Mouse (Mus musculus) ES-CJ7 (cell line): Measurements from ENCODE around the gene Thsd4.

Experiments
- DNase-seq: peaks from one replicate; pipeline ENCODE4 v3.0.0; 2011; ENCODE audit warnings: low read depth, low spot score

Thsd4 gene

DNA sequence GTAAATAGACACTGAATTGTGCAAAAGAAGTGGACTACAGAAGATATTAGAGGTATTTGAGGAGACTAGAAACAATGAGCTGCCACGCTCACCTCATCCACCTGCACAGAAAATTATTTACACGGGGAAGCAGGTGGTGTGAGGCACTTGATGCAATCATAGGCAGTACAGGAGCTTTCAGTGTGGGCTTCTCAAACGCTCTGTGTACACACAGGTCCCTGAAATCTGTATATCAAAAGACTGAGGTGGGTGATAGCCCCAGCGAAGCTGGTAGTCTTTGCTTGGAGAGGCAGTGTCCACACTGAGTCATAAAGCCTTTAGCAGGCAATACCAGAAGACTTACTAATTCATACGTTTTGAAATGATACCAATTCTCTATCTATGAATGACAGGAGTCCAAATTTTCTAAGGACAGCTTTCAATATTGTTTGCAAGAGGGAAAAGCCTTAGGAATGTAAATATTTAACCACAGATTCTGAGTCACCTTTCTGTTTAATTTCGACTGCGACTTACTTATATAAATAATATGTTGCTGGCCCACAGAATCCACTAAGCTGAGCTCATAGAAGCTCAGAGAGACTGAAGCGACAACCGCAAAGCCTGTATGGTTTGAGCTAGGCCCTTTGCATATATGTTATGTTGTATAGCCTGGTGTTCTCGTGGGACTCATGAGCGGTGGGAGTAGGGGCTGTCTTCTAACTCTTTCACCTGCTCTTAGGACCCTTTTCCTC lies 369.8 kb downstream of the Thsd4 start:
- DNase-seq = no peak

DNA sequence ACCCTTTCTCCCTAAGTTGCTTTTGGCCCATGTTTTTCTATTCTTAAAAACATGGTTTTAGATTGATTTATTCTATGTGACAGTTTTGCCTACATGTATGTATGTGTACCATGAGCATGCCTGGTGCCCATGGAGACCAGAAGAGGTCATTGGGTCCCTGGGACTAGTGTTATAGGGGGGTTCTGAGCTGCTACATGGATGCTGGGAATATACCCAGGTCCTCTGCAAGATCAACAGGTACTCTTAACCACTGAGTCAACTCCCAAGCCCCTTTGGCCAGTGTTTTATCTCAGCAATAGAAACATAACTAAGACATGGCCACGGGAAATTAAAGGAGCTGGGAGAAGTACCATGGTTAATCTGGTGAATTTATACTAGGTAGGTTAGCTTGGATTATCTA lies 371.3 kb downstream of the Thsd4 start:
- no peak for DNase-seq

DNA sequence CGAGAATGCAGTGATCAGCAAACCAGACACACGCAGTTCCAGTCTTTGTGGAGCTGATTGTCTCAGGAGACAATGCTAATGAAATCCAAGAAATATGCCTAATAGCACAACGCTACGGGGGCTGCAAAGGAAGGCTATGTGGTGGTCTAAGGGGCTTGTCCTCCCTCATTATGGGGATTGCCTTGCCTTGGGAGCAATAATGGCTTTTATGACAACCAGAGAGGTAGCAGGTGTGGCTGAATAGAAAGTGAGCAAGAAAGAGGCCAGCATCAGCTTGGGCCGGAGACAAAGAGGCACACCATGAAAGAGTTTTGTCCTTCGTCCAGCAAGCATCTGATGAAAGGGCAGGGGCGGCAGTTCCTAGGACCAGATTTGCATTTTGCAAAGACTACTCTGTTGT lies 372.9 kb downstream of the Thsd4 start:
- DNase-seq = no peak

DNA sequence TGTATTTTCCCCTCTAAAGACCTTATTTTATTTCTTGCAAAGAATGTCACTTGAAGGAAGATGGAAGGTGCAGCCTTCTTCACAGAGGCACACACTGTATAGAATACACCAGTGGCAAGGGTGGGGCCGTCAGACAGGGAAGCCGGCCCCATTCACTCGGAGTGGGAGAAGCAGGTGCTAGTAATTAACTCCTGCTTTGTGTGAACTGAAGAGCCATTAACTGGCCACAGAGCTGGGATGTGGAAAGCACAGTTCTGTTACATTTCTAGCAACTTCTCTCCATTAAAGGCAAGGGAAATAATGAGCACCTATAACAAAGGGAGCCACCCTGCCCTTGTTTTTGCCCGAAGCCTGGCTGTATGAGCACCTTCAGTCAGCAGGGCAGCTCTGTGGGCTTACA lies 374.4 kb downstream of the Thsd4 start:
- no peak for DNase-seq

DNA sequence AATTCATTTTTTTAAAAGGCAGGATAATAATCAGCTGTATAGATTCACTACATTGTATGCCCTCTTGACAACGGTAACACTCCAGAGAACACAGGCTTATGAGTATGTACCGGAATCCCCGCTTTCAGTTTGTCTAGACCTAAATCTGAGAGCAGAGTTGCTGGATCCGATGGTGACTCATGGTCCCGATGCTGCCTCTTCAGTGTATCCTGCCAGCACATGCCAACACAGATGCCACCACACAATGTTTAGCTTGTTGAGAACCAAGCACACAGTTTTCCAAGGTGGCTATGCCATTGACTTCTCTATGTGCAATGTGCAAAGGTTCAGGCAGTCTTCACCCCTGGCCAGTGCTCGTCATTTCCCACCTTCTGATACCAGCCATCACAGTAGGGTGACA lies 378.0 kb downstream of the Thsd4 start:
- DNase-seq = no peak

DNA sequence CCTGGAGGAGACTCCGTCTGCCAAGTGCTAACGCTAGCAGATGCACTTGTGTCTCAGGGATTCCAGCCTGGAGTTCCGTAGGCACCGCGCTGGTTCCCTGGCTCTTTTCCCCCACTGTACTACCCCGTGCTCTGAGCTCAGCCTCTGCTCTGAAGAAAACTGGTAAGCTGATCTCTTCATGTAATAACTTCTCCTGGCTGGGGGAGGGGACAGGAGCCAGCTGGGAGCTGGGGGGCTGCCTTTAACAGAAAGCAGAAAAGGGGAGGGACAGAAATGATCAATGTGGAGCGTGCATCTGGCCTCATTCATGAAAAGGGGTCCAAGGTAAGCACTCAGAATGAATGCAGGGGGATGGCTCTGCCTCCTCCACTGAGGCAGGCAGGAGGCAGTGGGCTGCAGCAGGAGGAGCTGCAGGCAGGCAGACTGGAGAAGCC lies 380.7 kb downstream of the Thsd4 start:
- DNase-seq = no peak

DNA sequence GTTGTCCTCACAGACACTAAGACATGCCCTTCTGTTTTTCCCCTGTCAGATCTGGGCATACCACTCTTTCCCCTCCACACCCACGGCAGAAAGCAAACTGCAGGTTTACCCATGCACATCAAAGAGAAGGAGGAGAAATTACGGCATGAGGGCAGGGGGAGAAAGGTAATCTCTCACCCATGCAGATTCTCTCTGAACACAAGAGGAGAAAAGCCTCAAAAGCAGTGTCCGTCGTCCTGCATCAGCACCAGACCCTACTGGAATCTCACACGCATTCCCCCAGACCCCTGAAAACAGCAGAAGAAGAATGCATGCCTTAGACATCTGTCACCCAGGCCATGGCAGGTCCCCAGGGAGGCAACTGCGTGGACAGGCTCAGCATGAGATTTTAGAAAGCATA lies 381.4 kb downstream of the Thsd4 start:
- no peak for DNase-seq

DNA sequence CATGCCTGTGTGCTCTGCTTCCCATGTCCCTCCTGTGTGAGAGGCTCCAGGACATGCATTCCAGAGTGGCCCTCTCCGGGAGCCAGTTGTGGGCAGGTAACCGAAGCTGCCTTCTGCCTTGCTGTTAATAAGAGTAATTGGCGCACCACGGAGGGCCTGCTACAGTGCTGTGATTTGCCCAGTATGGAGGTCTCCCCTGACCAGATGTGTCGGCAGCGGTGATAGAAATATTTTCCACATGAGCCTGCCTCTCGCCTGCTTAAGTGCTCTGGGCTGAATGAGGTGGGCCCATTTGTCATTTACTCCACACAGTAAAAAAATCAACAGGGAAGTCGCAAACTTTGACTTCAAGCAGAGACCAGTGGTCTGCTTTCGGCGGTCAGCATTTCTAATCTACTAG lies 382.4 kb downstream of the Thsd4 start:
- DNase-seq = no peak

DNA sequence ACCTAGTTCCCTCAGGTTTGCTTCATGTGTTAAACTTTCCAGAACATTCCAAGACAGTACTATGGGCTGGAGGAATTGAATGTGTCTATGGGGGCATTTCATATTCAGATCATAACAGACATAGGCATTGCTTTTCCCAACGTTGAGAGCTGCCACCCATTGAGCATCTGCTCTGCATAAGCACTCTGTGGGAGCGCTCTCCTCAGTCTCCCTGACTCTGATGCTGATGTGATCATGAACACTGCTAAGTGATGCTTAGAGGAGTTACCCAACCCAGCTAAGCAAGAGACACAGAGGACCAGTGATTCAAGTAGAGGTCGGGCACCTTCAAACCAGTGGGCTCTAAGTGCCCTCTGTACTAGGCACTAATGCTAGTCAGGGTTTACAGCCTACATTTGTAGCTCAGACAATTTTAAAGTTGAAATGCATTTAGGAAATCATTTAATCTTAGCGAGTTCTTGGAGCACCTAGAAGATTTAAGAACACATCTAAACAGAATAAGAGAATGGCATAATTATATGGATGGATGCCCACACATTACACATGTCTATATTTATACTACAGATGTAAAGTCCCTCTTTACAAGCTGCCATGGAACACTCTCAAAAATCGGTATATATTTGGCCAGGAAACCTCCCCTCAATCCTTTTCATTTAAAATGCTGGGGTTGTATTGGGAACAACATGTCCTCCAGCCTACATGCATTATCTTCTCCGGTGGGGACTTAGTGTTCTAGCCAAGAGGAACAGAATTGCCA lies 392.4 kb downstream of the Thsd4 start:
- no peak for DNase-seq

DNA sequence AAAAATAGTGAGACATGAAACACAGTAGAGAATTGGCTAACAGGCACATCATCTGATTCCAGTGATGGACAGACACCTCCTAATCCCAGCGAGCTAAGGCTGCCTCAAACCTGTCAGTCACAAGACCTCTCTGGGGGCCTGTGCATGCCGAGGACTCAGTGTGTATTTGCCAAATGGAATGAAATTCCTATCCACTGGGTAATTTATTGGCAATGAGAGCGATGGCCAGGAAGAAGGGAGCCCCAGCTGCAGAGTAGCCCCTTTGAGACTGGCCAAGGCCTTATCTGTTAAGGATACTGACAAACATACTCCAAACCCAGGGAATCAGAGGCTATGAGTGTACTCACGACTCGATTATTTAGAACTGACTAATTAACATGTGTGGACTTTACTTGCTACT lies 394.9 kb downstream of the Thsd4 start:
- DNase-seq = no peak

DNA sequence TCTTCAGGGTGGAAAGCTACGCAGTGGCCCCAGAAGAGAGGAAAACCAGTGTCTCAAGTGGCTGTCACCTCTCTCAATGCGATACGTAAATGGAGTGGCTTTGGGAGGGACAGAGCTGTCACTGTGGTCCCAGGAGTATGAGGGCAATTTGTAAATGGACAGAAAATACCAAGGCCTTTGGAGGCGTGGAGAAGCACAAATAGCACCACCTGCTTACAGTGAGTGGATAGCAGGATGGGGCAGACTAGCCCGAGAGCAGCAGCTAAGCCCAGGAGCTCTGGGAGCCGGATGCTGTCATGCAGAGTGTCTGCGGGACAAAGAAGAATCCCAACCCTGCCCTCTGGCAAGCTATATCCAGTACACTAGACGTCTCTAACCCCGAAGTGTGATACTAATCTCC lies 397.7 kb downstream of the Thsd4 start:
- DNase-seq = no peak

DNA sequence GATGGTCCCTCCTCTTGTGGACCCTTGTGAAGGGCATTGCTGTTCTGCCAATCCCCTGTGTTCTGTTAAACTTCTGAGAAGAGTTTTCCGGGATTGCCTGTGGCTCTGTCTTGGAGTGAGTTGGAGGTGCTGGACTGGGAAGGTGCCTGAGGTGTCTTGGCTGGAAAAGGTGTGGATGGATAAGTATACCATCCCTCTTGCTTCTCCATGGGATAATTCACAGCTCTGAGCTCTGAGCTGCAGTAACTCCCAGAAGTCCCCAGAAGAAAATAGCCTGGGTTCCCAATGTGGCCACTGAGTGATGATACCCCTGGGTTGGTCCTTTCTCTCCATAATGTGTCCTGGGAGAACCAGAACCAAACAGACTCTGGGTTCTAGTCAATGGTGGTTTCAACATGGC lies 398.8 kb downstream of the Thsd4 start:
- no peak for DNase-seq

DNA sequence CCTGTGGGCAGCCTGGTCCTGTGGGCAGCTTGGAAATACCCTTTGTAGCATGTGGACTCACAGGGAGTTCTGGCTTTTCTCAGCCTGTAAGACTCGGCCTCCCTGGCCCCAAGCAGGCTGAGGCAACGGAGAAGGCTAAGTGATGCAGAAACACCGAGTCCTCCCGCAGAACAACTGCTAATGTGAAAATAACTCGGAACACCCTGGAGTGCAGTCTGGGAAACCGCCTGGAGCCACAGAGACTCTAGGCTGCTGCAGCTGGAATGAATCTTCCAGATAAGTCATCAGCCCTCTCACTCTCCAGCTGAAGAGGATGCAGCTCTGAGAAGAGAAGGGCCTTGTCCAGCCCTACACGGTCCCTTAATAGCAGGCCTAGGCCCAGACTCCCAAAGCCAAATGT lies 402.0 kb downstream of the Thsd4 start:
- no peak for DNase-seq

DNA sequence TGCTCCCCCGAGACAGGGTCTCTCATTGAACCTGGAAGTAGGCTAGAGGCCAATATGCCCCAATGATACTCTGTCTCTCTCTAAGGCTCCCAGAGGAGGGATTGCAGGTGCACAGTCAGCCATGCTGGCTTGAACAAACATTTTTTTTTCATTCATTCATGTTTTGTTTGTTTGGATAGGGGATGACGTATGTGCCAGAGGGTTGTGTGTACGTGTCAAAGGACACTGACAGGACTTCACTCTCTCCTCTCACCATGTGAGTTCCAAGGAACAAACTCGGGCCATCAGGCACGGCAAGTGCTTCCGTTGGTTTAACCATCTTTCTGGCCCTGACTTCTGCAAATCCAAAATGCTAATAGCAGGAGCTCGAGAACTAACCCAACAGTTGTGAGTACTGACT lies 404.0 kb downstream of the Thsd4 start:
- no peak for DNase-seq

DNA sequence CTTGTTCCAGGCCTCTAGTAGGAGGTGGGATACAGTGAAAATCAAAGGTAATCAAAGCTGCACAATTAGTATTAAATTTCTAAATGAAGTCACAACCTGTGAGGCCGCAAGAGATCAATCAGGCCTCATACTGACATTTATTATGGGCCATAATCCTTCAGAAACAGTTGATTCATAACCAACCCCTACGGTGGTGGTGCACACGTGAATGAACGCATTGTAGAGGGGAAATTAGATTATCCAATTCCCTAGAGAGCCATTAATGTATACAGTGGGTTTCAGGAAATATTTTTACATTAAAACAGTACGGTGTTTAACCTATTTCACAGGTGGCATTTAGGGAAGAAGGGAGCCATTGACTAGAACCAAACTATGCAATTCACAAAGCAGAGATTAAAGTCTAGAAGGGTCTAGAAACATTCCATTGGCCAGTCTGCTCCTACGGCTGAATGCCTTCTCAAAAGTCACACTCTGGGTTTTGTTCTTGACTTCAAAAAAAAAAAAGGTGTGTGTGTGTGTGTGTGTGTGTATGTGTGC lies 406.1 kb downstream of the Thsd4 start:
- DNase-seq = no peak

DNA sequence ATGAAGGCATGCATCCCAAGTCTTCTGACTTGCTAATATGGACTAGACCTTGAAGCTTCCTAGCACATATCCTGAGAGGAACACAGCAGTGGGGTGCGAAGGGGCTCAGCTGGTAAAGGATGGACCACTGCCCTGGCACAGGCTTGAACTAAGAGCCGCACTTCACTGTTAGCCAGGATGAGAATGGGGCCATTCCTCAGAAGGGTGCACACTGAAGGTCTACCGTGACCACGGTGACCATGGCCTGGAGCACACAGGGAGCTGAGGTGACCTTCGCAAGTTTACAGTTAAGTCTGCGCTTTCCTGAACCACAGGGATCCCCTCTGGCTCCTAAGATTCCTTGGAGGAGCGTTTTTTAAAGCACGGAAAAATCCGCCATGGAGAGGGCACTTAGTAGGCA lies 406.5 kb downstream of the Thsd4 start:
- no peak for DNase-seq

DNA sequence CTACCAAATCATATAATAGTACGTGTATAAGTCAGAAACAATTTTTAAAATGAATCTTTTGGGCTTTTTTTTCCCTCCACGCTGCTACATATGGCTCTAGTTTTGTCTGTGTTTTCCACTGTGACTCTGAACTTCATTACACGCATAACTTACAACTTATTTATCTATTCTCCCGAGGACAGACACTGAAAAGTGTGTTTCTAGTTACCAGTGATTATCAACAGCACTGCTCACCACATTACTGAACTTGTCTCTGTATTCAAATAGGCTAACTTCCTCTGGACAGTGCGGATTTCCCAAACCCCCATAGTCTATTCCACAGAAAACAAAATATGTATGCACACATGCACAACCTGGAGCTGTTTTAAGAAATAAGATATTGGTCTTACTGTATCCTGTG lies 411.6 kb downstream of the Thsd4 start:
- no peak for DNase-seq

DNA sequence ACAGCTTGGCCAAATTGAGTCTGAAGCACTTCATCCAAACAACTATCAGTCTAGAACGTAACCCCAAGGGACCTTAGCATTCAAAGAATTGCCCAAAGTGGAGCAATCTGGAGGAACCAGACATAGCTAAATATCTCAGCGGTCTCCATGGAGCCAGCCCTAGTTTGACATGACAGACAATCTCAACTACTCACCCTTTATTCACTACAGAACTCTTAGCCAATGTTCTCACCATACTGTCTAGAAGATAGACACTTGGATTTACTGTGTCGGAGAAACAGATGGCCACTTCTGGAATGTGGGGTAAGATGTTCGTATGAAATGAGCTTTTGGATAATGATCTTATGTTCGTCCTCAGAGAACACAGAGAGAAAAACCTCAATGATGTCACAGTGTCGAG lies 415.2 kb downstream of the Thsd4 start:
- DNase-seq = no peak

DNA sequence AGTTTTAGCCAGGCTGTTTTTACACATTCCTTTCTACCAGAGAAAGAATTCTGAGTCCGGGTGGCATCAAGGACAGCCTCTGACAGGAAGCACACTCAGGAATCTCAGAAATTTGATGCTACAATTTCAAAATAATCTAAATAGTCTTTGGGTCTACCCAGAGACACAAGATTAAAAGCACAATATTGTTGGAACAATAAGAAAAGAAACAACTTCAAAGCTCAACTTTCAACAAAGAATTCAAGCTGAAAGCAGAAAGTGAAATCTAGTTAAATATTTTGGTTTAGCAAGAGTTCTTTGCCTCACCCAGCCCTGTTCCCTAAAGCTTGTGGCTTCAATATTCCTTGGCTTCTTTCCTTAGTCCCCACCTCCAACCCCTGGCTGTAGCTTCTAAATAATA lies 415.7 kb downstream of the Thsd4 start:
- DNase-seq = no peak

DNA sequence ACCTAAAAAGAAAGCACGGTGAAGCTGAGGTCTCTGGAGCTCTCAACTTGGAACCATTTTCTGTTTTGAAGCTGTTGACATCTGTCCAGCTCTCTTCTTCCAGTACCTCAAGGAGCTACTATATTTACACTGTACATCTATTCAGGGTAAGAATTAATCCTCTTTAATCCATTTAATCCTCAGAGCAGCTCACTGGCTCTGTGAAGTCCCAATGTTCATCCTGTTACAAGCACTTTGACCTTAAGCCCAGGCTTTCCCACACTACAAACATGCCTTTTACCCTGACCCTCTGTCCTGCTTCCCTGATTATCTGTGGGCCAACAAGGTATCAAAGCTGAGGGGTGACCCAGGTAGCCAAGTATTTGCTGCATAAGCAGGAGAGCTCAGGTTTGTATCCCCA lies 427.6 kb downstream of the Thsd4 start:
- DNase-seq = no peak

DNA sequence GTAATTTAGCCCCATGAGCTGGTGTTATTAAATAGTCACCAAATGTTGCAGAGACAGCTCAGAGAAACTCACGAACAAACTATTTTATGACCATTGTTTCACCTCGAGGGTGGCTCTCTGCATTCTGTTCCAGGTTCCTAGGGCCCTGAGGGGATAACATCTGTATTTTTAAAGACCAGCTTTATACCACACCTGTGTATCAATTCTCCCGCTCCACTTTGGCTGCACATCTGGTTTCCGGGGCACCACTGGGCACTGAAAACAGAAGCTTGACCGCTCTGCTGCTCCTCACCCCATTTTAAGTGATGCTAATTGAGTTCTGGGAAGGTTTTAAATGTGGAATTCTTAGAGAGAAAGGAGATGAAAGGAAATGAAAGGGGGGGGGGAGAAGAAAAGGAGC lies 429.4 kb downstream of the Thsd4 start:
- no peak for DNase-seq

DNA sequence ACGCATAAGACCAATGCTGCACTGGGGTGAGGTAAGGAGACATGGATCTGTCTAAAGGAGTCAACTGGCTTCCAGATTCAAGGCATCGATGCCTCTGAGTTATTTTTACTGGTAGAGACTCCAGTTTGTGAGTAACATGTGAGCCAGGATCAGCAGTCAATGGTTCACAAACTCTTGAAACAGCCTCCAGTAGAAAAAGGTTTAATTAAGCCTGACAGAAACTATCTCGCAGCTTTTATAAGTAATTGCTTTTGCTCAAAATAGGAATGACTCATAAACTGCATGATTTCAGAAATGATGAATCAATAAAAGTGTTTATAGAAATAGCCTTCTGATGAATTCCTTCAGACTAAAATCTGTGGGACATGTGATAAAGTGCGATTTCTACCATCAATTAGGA lies 432.4 kb downstream of the Thsd4 start:
- no peak for DNase-seq

DNA sequence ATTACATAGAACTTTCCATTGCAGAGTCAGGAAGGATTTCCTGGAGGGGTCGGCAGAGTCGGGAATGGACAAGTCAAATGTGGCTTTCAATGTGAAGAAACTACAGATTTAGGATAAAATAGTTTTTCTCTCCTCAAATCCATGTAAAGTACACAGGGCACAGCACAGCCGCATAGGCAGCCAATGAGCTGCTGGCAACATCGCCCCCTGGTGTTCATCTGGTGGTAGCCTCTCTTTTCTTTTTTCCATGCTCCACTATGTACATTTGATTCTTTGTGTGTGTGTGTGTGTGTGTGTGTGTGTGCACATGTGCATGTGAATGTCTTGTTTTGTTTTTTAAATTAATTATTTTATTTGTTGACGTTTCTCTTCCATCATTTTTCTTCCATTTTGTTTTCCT lies 433.7 kb downstream of the Thsd4 start:
- DNase-seq = peak; percentile 38
